Mouse (Mus musculus): ENCODE data around the gene Ap2a1. TPM values are rescaled to one million over a fixed set of nuclear protein-coding genes. Genes with fewer than 3 reads are reported as not detected.

Ap2a1 gene
- polyA plus RNA-seq, 1 experiment from 2014 or later: 74.8 TPM

GRCm38 (mm10) chr7:44956266-44956665, 27.0 kb upstream of the Ap2a1 start:
- Histone ChIP-seq H3K4me2 (no peak overlapping the region), H3K36me3 (ENCODE audit: control insufficient read depth, insufficient read depth, low read length) (0 out of 2 replicates have a peak, but pooled peaks cover 2% of the 10 kb centered on the region), H3K4me1 (ENCODE audit: control insufficient read depth, insufficient read depth, low read length) (peaks cover 6% of the 10 kb centered on the region; the same call in 1 of the 2 replicates), H3K4me3 (ENCODE audit: low read depth, low read length) (no peak overlapping the region), H3K9me3 (ENCODE audit: control insufficient read depth, low read length) (no peaks in the 10 kb centered on the region), H3K9ac (ENCODE audit: low read length) (peak overlapping the region; percentile 9; the same call in 1 of the 2 replicates), H3K27ac (ENCODE audit: low read depth, low read length) (no peak overlapping the region), H3K27me3 (ENCODE audit: control insufficient read depth, insufficient read depth, low read length) (peaks cover 7% of the 10 kb centered on the region)
- no peak for DNase-seq (ENCODE audit: low spot score, missing footprints)
- WGBS: 55% methylated on average over 6 of the region's 6 CpGs
- ATAC-seq (ENCODE audit: low FRiP score): no peak

- peaks cover 6% of the 10 kb centered on the region; the same call in 1 of the 2 replicates for H3K4me1 ChIP-seq (ENCODE audit: control insufficient read depth, insufficient read depth, low read length)
- no peak overlapping the region for H3K9ac ChIP-seq (ENCODE audit: low read length)
- H3K27ac ChIP-seq (ENCODE audit: low read depth, low read length): no peak overlapping the region
- no peak overlapping the region for H3K4me3 ChIP-seq (ENCODE audit: low read depth, low read length)
- no peaks in the 10 kb centered on the region for H3K9me3 ChIP-seq (ENCODE audit: control insufficient read depth, low read length)
- 59% methylated on average over 5 of the region's 5 CpGs for WGBS
- no peak overlapping the region for H3K4me2 ChIP-seq
- H3K36me3 ChIP-seq (ENCODE audit: control insufficient read depth, insufficient read depth, low read length): 0 out of 2 replicates have a peak, but pooled peaks cover 2% of the 10 kb centered on the region
- DNase-seq (ENCODE audit: low spot score, missing footprints) (no peak), ATAC-seq (ENCODE audit: low FRiP score) (no peak)
- H3K27me3 ChIP-seq (ENCODE audit: control insufficient read depth, insufficient read depth, low read length): peaks cover 13% of the 10 kb centered on the region
Measured at GRCm38 (mm10) chr7:44955628-44956027, 26.3 kb upstream of the Ap2a1 start.

GRCm38 (mm10) chr7:44954091-44954885, 25.0 kb upstream of the Ap2a1 start:
- DNase-seq (ENCODE audit: low spot score, missing footprints): no peak

GRCm38 (mm10) chr7:44953561-44953960, 24.3 kb upstream of the Ap2a1 start:
- Histone ChIP-seq H3K9me3 (ENCODE audit: control insufficient read depth, low read length) (no peaks in the 10 kb centered on the region), H3K4me1 (ENCODE audit: control insufficient read depth, insufficient read depth, low read length) (peaks cover 6% of the 10 kb centered on the region; the same call in 1 of the 2 replicates), H3K27ac (ENCODE audit: low read depth, low read length) (no peak overlapping the region), H3K27me3 (ENCODE audit: control insufficient read depth, insufficient read depth, low read length) (peaks cover 21% of the 10 kb centered on the region), H3K9ac (ENCODE audit: low read length) (no peak overlapping the region), H3K36me3 (ENCODE audit: control insufficient read depth, insufficient read depth, low read length) (no peaks in the 10 kb centered on the region), H3K4me2 (no peak overlapping the region), H3K4me3 (ENCODE audit: low read depth, low read length) (no peak overlapping the region)
- WGBS: 56% methylated on average over 14 of the region's 14 CpGs
- DNase-seq (ENCODE audit: low spot score, missing footprints) (no peak), ATAC-seq (ENCODE audit: low FRiP score) (no peak)

More at GRCm38 (mm10) chr7:44954091-44954885, 25.0 kb upstream of the Ap2a1 start:
- WGBS: 76% methylated on average over 12 of the region's 12 CpGs
- no peak overlapping the region for H3K27ac ChIP-seq (ENCODE audit: low read depth, low read length)
- H3K4me3 ChIP-seq (ENCODE audit: low read depth, low read length): no peak overlapping the region
- H3K27me3 ChIP-seq (ENCODE audit: control insufficient read depth, insufficient read depth, low read length): peaks cover 21% of the 10 kb centered on the region
- H3K4me2 ChIP-seq: no peak overlapping the region
- no peak for ATAC-seq (ENCODE audit: low FRiP score)
- 0 out of 2 replicates have a peak, but pooled peaks cover 2% of the 10 kb centered on the region for H3K36me3 ChIP-seq (ENCODE audit: control insufficient read depth, insufficient read depth, low read length)
- no peak overlapping the region for H3K9ac ChIP-seq (ENCODE audit: low read length)
- H3K9me3 ChIP-seq (ENCODE audit: control insufficient read depth, low read length): no peaks in the 10 kb centered on the region
- peaks cover 6% of the 10 kb centered on the region; the same call in 1 of the 2 replicates for H3K4me1 ChIP-seq (ENCODE audit: control insufficient read depth, insufficient read depth, low read length)

GRCm38 (mm10) chr7:44952611-44953306, 23.5 kb upstream of the Ap2a1 start:
- ATAC-seq (ENCODE audit: low FRiP score) (peak; percentile 89), DNase-seq (ENCODE audit: low spot score, missing footprints) (peak; percentile 98)
- WGBS: 8% methylated on average over 24 of the region's 24 CpGs
- Histone ChIP-seq H3K9ac (ENCODE audit: low read length) (peak overlapping the region; percentile 72), H3K36me3 (ENCODE audit: control insufficient read depth, insufficient read depth, low read length) (no peaks in the 10 kb centered on the region), H3K27me3 (ENCODE audit: control insufficient read depth, insufficient read depth, low read length) (peaks cover 21% of the 10 kb centered on the region), H3K4me3 (ENCODE audit: low read depth, low read length) (peak overlapping the region; percentile 41), H3K9me3 (ENCODE audit: control insufficient read depth, low read length) (no peaks in the 10 kb centered on the region), H3K4me1 (ENCODE audit: control insufficient read depth, insufficient read depth, low read length) (peaks cover 6% of the 10 kb centered on the region; the same call in 1 of the 2 replicates), H3K4me2 (peak overlapping the region; percentile 82), H3K27ac (ENCODE audit: low read depth, low read length) (no peak overlapping the region)

DNA sequence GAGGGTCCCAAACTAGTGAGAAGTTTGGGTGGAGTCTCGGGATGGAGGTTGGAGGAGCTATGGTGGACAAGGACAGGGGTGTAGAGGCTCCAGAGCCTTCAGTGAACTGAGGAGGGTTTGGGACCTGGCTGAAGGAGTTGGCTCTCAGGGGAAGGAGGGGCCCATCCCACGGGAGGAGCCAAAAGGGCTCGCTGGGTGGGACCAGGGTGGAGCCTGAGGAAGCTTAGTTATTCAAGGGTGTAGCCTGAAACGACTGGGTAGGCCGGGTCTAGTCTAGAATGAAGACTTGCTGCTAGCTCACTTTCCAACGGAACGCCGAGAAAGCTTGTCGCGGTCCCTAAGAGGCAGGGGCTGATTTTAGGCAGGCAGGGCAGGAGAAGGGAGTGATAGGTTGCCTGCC, 22.7 kb upstream of the Ap2a1 start:
- peak overlapping the region; percentile 72 for H3K9ac ChIP-seq (ENCODE audit: low read length)
- peaks cover 6% of the 10 kb centered on the region; the same call in 1 of the 2 replicates for H3K4me1 ChIP-seq (ENCODE audit: control insufficient read depth, insufficient read depth, low read length)
- H3K4me3 ChIP-seq (ENCODE audit: low read depth, low read length): peak overlapping the region; percentile 41
- no peaks in the 10 kb centered on the region for H3K9me3 ChIP-seq (ENCODE audit: control insufficient read depth, low read length)
- ATAC-seq (ENCODE audit: low FRiP score) (peak; percentile 56), DNase-seq (ENCODE audit: low spot score, missing footprints) (no peak)
- H3K27ac ChIP-seq (ENCODE audit: low read depth, low read length): no peak overlapping the region
- under 1% methylated on average over 10 of the region's 10 CpGs for WGBS
- H3K4me2 ChIP-seq: peak overlapping the region; percentile 82
- H3K27me3 ChIP-seq (ENCODE audit: control insufficient read depth, insufficient read depth, low read length): peaks cover 21% of the 10 kb centered on the region
- no peaks in the 10 kb centered on the region for H3K36me3 ChIP-seq (ENCODE audit: control insufficient read depth, insufficient read depth, low read length)

DNA sequence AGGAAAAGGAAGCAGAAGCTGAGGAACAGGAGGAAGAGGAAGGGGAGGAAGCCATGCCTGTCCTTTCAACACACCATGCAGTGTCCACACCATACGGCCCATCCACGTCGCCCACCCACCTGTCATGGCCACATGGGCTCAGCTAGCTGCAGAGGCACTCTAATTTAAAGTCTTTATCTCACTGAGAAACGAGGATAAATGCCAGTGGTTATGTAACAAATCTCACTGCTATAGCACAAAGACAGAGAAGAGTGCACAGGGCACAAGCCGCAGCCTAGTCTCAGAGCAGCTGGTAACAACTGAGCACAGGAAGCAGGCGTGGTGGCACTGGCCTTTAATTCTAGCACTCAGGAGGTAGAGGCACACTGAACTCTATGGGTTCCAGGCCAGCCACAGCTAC, 20.6 kb upstream of the Ap2a1 start:
- Histone ChIP-seq H3K27ac (ENCODE audit: low read depth, low read length) (no peak overlapping the region), H3K36me3 (ENCODE audit: control insufficient read depth, insufficient read depth, low read length) (no peaks in the 10 kb centered on the region), H3K27me3 (ENCODE audit: control insufficient read depth, insufficient read depth, low read length) (peaks cover 21% of the 10 kb centered on the region), H3K9ac (ENCODE audit: low read length) (no peak overlapping the region), H3K4me1 (ENCODE audit: control insufficient read depth, insufficient read depth, low read length) (peaks cover 6% of the 10 kb centered on the region; the same call in 1 of the 2 replicates), H3K9me3 (ENCODE audit: control insufficient read depth, low read length) (no peaks in the 10 kb centered on the region), H3K4me2 (no peak overlapping the region), H3K4me3 (ENCODE audit: low read depth, low read length) (no peak overlapping the region)
- DNase-seq (ENCODE audit: low spot score, missing footprints): no peak
- 80% methylated on average over 6 of the region's 6 CpGs for WGBS
- no peak for ATAC-seq (ENCODE audit: low FRiP score)

- H3K27ac ChIP-seq (ENCODE audit: low read depth, low read length): no peak within 1 kb of the TSS
- no peaks in the 10 kb centered on the region for H3K36me3 ChIP-seq (ENCODE audit: control insufficient read depth, insufficient read depth, low read length)
- H3K27me3 ChIP-seq (ENCODE audit: control insufficient read depth, insufficient read depth, low read length): no peaks in the 10 kb centered on the region
- H3K4me2 ChIP-seq: no peak within 1 kb of the TSS
- no peak for ATAC-seq (ENCODE audit: low FRiP score)
- DNase-seq (ENCODE audit: low spot score, missing footprints): no peak
- H3K4me1 ChIP-seq (ENCODE audit: control insufficient read depth, insufficient read depth, low read length): no peaks in the 10 kb centered on the region
- 71% methylated on average over 7 of the region's 7 CpGs for WGBS
- H3K9me3 ChIP-seq (ENCODE audit: control insufficient read depth, low read length): no peaks in the 10 kb centered on the region
- H3K4me3 ChIP-seq (ENCODE audit: low read depth, low read length): no peak within 1 kb of the TSS
- H3K9ac ChIP-seq (ENCODE audit: low read length): no peak within 1 kb of the TSS
Measured at GRCm38 (mm10) chr7:44942904-44943303, 13.6 kb upstream of the Ap2a1 start, which contains the start of gene Tsks. Gene Tsks, plus strand, starts transcription at chr7:44943204.

DNA sequence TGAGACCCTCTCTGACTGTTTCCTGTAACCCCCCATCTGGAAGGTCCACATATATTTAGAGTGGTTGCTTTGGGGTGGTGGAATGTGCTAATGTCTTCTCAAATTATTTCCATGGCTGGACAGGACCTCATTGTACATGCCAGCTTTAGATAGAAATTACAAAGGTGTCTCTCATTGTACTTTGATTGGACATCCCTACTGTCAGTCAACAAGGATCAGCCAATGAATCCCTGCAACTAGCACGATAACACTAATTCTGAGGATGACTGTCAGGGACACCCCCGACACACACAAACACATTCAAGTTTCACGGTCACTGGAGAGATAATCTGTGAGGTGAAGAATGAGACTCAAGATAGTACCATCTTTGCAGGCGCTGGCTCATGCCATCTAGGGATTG, 9.4 kb upstream of the Ap2a1 start:
- H3K4me2 ChIP-seq: no peak overlapping the region
- no peak for ATAC-seq (ENCODE audit: low FRiP score)

More for the DNA sequence above, 9.4 kb upstream of the Ap2a1 start:
- Histone ChIP-seq H3K36me3 (ENCODE audit: control insufficient read depth, insufficient read depth, low read length) (no peaks in the 10 kb centered on the region), H3K4me1 (ENCODE audit: control insufficient read depth, insufficient read depth, low read length) (no peaks in the 10 kb centered on the region), H3K9ac (ENCODE audit: low read length) (no peak overlapping the region), H3K9me3 (ENCODE audit: control insufficient read depth, low read length) (no peaks in the 10 kb centered on the region), H3K4me3 (ENCODE audit: low read depth, low read length) (no peak overlapping the region), H3K27me3 (ENCODE audit: control insufficient read depth, insufficient read depth, low read length) (no peaks in the 10 kb centered on the region), H3K27ac (ENCODE audit: low read depth, low read length) (no peak overlapping the region)
- 87% methylated on average over 4 of the region's 4 CpGs for WGBS
- DNase-seq (ENCODE audit: low spot score, missing footprints): no peak

Data from midbrain, embryonic 11.5 days (tissue).